Mouse (Mus musculus) brain, embryonic 14.5 days (tissue): ENCODE measurements around the gene Gstp3.

ENCODE experiments used
- CTCF ChIP-seq: fragments of 200-500 bp; IDR thresholded peaks from 2 replicates; pipeline ENCODE4 v1.5.1; 2012; ENCODE audit warnings: inconsistent platforms, mild to moderate bottlenecking, moderate library complexity, borderline replicate concordance; ENCODE audit not compliant: insufficient read depth, insufficient read length; ENCODE audit errors: extremely low read depth
- POLR2A ChIP-seq: fragments of 200-500 bp; IDR thresholded peaks from 2 replicates; pipeline ENCODE4 v1.6.1; 2012; ENCODE audit warnings: mild to moderate bottlenecking, inconsistent platforms, borderline replicate concordance; ENCODE audit not compliant: poor library complexity, insufficient read depth, insufficient read length, severe bottlenecking; ENCODE audit errors: extremely low read depth

GRCm38 (mm10) chr19:4096642-4097440, 37.5 kb upstream of the Gstp3 start, which contains the start of gene Cdk2ap2:
- TF ChIP-seq CTCF (no peak), POLR2A (peak; percentile 53; the same call in 1 of the 2 replicates)
